Mouse (Mus musculus) limb, embryonic 14.5 days (tissue): ENCODE results near the gene Lgi4. TPM values are rescaled to one million over a fixed set of nuclear protein-coding genes. Genes with fewer than 3 reads are reported as not detected.
A peak's percentile ranks its signal among the peaks of the same experiment; 100 is the strongest.

Source experiments
- ATAC-seq: fragments of 200-750 bp; cut with Nextera tagmentation; 2 replicates; pipeline ENCODE4 v1.8.0; 2017; ENCODE audit warnings: low read depth, moderate number of reproducible peaks, moderate TSS enrichment; ENCODE audit not compliant: low FRiP score
- DNase-seq: peaks from one replicate; pipeline ENCODE4 v3.0.0-alpha.2; 2015; ENCODE audit warnings: low spot score
- H3K27ac ChIP-seq: fragments of 300-500 bp; sonication (generic); replicated peaks from 2 replicates; pipeline ENCODE4 v1.5.1; 2014; ENCODE audit warnings: low read depth, mild to moderate bottlenecking, low read length, moderate library complexity, mixed read lengths
- H3K27me3 ChIP-seq: fragments of 300-500 bp; sonication (generic); 2 replicates; pipeline ENCODE4 v1.6.1; 2014; ENCODE audit warnings: low read length, mixed read lengths; ENCODE audit not compliant: control insufficient read depth, insufficient read depth
- H3K36me3 ChIP-seq: fragments of 300-500 bp; sonication (generic); 2 replicates; pipeline ENCODE4 v1.6.1; 2014; ENCODE audit warnings: mild to moderate bottlenecking, low read length, moderate library complexity, mixed read lengths; ENCODE audit not compliant: control insufficient read depth, insufficient read depth
- H3K4me1 ChIP-seq: fragments of 300-500 bp; sonication (generic); 2 replicates; pipeline ENCODE4 v1.6.1; 2014; ENCODE audit warnings: antibody characterized with exemption, low read length, mixed read lengths; ENCODE audit not compliant: control insufficient read depth, insufficient read depth
- H3K4me2 ChIP-seq: fragments of 300-500 bp; sonication (generic); replicated peaks from 2 replicates; pipeline ENCODE4 v1.6.1; 2014; ENCODE audit warnings: low read depth, mild to moderate bottlenecking, low read length, moderate library complexity; ENCODE audit not compliant: severe bottlenecking
- H3K4me3 ChIP-seq: fragments of 300-500 bp; sonication (generic); replicated peaks from 2 replicates; pipeline ENCODE4 v1.5.1; 2014; ENCODE audit warnings: low read length
- H3K9ac ChIP-seq: fragments of 300-500 bp; sonication (generic); 2 replicates; pipeline ENCODE4 v1.6.1; 2014; ENCODE audit warnings: mild to moderate bottlenecking, low read depth, low read length, moderate library complexity; ENCODE audit not compliant: severe bottlenecking
- H3K9me3 ChIP-seq: fragments of 300-500 bp; sonication (generic); 2 replicates; pipeline ENCODE4 v1.6.1; 2016; ENCODE audit warnings: low read length; ENCODE audit not compliant: control insufficient read depth
- POLR2A ChIP-seq: fragments of 200-500 bp; IDR thresholded peaks from 2 replicates; pipeline ENCODE4 v1.8.0; 2012; ENCODE audit warnings: inconsistent platforms, mild to moderate bottlenecking, moderate library complexity, borderline replicate concordance; ENCODE audit not compliant: insufficient read depth, insufficient read length; ENCODE audit errors: extremely low read depth
- WGBS: fragments of 180-500 bp; shearing (Covaris S2); extraction: QIAGEN DNeasy Blood & Tissue Kit; methylation state at CpG from one replicate; pipeline ENCODE4 v1.1.7; 2014; 5-methylcytosine and 5-hydroxymethylcytosine counted together
- polyA plus RNA-seq, 2 experiments: library from polyadenylated mRNA; depleted of rRNA in 1 of 2; stranded (reverse) in 1 of 2; unstranded in 1 of 2; fragments of >200 nt; fragmentation: Nextera tagmentation in 1 of 2; extraction: Ambion mirVana in 1 of 2; gene quantifications; 2 replicates each; pipeline versions ENCODE4 v1.2.1 to v1.2.3; 2012 to 2014

Gene Lgi4
- polyA plus RNA-seq, 2 experiments = 1.1 to 2.0 TPM

DNA sequence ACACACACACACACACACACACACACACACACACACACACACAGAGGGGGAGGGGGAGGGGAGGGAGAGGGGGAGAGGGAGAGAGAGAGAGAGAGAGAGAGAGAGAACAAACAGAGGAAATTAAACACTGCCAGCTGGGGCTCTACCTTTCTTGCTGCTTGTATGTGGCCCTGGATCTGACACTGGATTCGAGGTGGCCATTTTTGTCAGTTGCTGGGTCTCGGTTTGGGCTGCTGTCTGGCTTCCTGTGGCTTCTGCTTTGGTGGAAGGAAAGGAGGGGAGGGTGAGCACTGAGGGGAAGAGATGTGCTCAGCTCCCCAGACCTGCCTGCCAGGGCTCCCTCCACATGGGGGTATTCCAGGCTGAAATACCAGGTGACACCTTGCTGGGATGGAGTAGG, 21.5 kb upstream of the Lgi4 start:
- Histone ChIP-seq H3K9me3 (no peaks in the 10 kb centered on the region), H3K36me3 (no peaks in the 10 kb centered on the region), H3K27me3 (peaks cover 18% of the 10 kb centered on the region), H3K27ac (no peak overlapping the region), H3K4me3 (no peak overlapping the region), H3K4me1 (peaks cover 2% of the 10 kb centered on the region; the same call in 1 of the 2 replicates), H3K4me2 (no peak overlapping the region), H3K9ac (no peak overlapping the region)
- 75% methylated on average over 2 of the region's 2 CpGs for WGBS
- no peak for TF ChIP-seq POLR2A
- ATAC-seq = no peak
- DNase-seq = no peak

DNA sequence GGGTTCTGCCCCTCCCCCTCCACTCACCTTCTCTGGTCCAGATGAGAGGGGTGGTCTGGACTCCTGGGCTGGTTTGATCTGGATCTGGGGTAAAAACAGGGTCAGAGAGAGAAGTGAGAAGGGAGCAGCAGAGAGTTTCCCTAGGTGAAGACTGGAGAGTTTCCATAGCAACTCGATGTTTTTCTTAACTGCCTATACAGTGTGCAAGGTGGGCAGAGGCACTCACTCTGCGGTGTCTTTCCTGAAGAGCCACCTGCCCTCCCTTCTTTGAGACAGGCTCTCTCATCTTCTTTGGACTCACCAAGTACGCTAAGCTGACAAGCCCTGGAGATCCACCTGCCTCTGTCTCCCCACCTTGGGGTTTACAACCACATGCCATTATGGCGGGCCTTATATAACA, 20.1 kb upstream of the Lgi4 start:
- Histone ChIP-seq H3K27ac (no peak overlapping the region), H3K4me3 (no peak overlapping the region), H3K36me3 (no peaks in the 10 kb centered on the region), H3K4me1 (0 out of 2 replicates have a peak, but pooled peaks cover 2% of the 10 kb centered on the region), H3K9me3 (no peaks in the 10 kb centered on the region), H3K4me2 (no peak overlapping the region), H3K27me3 (peaks cover 24% of the 10 kb centered on the region), H3K9ac (no peak overlapping the region)
- ATAC-seq (no peak), DNase-seq (no peak)
- no peak for TF ChIP-seq POLR2A
- 77% methylated on average over 4 of the region's 4 CpGs for WGBS

DNA sequence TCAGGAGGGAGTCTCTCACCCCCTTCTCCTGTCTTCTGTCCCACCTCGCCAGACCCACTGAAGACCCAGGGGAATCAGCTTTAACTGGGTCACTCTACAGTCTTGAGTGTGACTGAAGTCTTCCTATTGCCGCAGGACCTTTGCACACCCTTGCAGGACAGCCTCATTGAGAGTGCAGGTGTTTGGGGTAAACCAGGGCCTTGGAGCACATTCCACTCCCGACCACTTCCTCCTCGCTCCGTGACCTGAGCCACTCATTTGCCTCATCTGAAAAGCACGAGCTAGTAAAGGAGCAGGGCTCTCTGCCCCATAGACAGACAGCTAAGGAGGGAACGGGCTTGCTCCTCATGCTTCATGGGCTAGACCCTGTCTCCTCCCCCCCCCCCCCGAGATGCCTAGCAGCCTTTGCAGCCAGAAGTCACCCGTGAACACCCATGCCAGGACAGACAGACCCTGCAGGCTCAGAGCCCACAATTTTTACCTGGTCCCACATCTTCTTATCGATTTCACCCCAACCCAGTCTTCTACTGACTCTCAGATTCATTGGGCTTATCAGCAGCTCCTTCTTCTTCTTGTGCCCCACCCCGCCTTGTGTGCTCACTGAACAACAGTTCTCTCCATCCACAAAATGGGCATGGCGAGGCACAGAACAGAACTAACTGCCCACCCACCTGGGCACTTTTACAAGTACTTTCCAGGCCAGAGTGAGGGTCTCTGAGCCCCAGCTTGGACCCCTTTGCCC, 18.7 kb upstream of the Lgi4 start:
- no peak overlapping the region for H3K4me2 ChIP-seq
- H3K9ac ChIP-seq = no peak overlapping the region
- H3K9me3 ChIP-seq = no peaks in the 10 kb centered on the region
- no peak for TF ChIP-seq POLR2A
- H3K27ac ChIP-seq = no peak overlapping the region
- 84% methylated on average over 11 of the region's 12 CpGs for WGBS
- no peaks in the 10 kb centered on the region for H3K36me3 ChIP-seq
- H3K4me1 ChIP-seq = 0 out of 2 replicates have a peak, but pooled peaks cover 2% of the 10 kb centered on the region
- H3K27me3 ChIP-seq = peaks cover 33% of the 10 kb centered on the region
- H3K4me3 ChIP-seq = no peak overlapping the region
- DNase-seq (no peak), ATAC-seq (no peak)

- H3K9ac ChIP-seq = no peak overlapping the region
- H3K27ac ChIP-seq = no peak overlapping the region
- no peak for DNase-seq
- ATAC-seq = no peak
- no peak for TF ChIP-seq POLR2A
- H3K4me1 ChIP-seq = 0 out of 2 replicates have a peak, but pooled peaks cover 2% of the 10 kb centered on the region
- H3K36me3 ChIP-seq = no peaks in the 10 kb centered on the region
- peaks cover 34% of the 10 kb centered on the region for H3K27me3 ChIP-seq
- no peaks in the 10 kb centered on the region for H3K9me3 ChIP-seq
- H3K4me3 ChIP-seq = peak overlapping the region; percentile 19; the same call in 1 of the 2 replicates
- 38% methylated on average over 8 of the region's 8 CpGs for WGBS
- no peak overlapping the region for H3K4me2 ChIP-seq
Observed at GRCm38 (mm10) chr7:31041023-31041407, 18.1 kb upstream of the Lgi4 start.

- ATAC-seq (peak; percentile 67; the same call in 1 of the 2 replicates), DNase-seq (no peak)
- peak overlapping the region; percentile 40 for H3K4me2 ChIP-seq
- H3K9me3 ChIP-seq = no peaks in the 10 kb centered on the region
- 0 out of 2 replicates have a peak, but pooled peaks have one; percentile 34 for TF ChIP-seq POLR2A
- H3K9ac ChIP-seq = peak overlapping the region; percentile 28; the same call in 1 of the 2 replicates
- H3K4me1 ChIP-seq = 0 out of 2 replicates have a peak, but pooled peaks cover 2% of the 10 kb centered on the region
- peak overlapping the region; percentile 19 for H3K4me3 ChIP-seq
- under 1% methylated on average over 28 of the region's 28 CpGs for WGBS
- H3K27ac ChIP-seq = no peak overlapping the region
- H3K27me3 ChIP-seq = peaks cover 34% of the 10 kb centered on the region
- no peaks in the 10 kb centered on the region for H3K36me3 ChIP-seq
Observed at GRCm38 (mm10) chr7:31041662-31042315, 17.4 kb upstream of the Lgi4 start.
